Mouse (Mus musculus) neural tube, embryonic 14.5 days (tissue): ENCODE results near the gene Nptx2. TPM values are rescaled to one million over a fixed set of nuclear protein-coding genes. Genes with fewer than 3 reads are reported as not detected.

Experiments used
- polyA plus RNA-seq: library from polyadenylated mRNA; unstranded; fragments of >200 nt; fragmentation: Nextera tagmentation; extraction: Ambion mirVana; gene quantifications from 2 replicates; pipeline ENCODE4 v1.2.1, GENCODE M21; 2014

The Nptx2 gene
- polyA plus RNA-seq, 1 experiment from 2014 or later = 18.1 TPM

Other genes starting within 250 kb of the Nptx2 start
- gene Baiap2l1, start 187.8 kb upstream of the Nptx2 start, polyA plus RNA-seq = 1.2 and 1.9 TPM in 2 replicates
- gene Tmem130, start 215.9 kb downstream of the Nptx2 start, polyA plus RNA-seq = 310 and 384 TPM in 2 replicates
- gene Trrap, start 221.8 kb downstream of the Nptx2 start, polyA plus RNA-seq = 92.0 and 102 TPM in 2 replicates